Mouse (Mus musculus) adrenal gland (tissue): ENCODE data around the gene Speer4d.
"Not testable (repeated sequence)": the region's sequence is repeated elsewhere in the genome, so short reads cannot be mapped to it uniquely, and the experiment has no call there.

Experiments used
- intact Hi-C: fragments of 180-260 bp; cut with DNase I; formaldehyde crosslinking; loops from one replicate; pipeline ENCODE4 v1.15.1; 2025
- long read RNA-seq, 2 experiments: library from polyadenylated mRNA; unstranded; transcript quantifications; one replicate each; pipeline ENCODE4 v2.0.0; 2020; ENCODE audit warnings: borderline replicate concordance in 1 of 2; ENCODE audit not compliant: insufficient replicate concordance in 1 of 2

Gene Speer4d
- long read RNA-seq, experiment 1: 0 reads
- long read RNA-seq, experiment 2: 0 reads

DNA sequence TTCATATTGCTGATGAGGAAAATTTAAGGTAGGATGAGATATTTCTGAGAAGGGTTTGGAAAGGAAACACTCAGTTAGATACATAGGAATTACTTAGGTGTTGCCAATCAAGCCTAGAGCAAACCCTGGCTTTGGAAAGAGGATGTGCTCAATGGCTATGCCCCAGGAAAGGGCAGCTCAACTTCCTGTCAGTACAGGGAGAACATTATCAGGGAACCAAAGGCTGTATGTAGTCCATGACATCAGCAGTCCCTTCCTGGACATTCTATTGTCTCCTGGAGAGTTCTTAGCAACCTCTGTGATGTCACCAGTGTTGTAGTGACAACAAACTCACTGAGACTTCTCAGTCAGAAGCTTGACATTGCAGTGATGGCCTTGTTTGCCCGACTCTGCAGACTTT lies at the start of gene Speer4d:
Gene Speer4d (plus strand): TSS at position 301 of the 400 bp plus-strand sequence.
- intact Hi-C loops: not testable (repeated sequence)

- intact Hi-C loops: not testable (repeated sequence)
These were observed 45.1 kb upstream of the Speer4d start for GRCm38 (mm10) chr5:15573735-15574134.

DNA sequence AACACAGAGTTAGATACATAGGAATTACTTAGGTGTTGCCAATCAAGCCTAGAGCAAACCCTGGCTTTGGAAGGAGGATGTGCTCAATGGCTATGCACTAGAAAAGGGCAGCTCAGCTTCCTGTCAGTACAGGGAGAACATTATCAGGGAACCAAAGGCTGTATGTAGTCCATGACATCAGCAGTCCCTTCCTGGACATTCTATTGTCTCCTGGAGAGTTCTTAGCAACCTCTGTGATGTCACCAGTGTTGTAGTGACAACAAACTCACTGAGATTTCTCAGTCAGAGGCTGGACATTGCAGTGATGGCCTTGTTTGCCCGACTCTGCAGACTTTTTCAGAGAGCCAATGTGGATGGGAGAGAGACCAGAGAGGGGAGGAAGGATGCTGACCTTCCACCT lies 41.8 kb upstream of the Speer4d start, which contains the start of gene Gm21083:
Gene Gm21083 (plus strand): TSS at position 301 of the 400 bp plus-strand sequence.
- intact Hi-C loops: not testable (repeated sequence)

GRCm38 (mm10) chr5:15586351-15586750 lies 32.5 kb upstream of the Speer4d start:
- intact Hi-C loops: loop anchor here (10.0 kb wide), 1 partner anchor 62 kb away; the partner anchor contains the start of gene Gm21190

- intact Hi-C loops: loop anchor here (10.0 kb wide), 1 partner anchor 63 kb away; the partner anchor contains the start of gene Gm21190
These were observed 30.6 kb upstream of the Speer4d start for GRCm38 (mm10) chr5:15588291-15588690.

- intact Hi-C loops: not testable (repeated sequence)
These were observed 28.2 kb upstream of the Speer4d start for GRCm38 (mm10) chr5:15590635-15591034.

GRCm38 (mm10) chr5:15591577-15591976 lies 27.3 kb upstream of the Speer4d start:
- intact Hi-C loops: not testable (repeated sequence)

DNA sequence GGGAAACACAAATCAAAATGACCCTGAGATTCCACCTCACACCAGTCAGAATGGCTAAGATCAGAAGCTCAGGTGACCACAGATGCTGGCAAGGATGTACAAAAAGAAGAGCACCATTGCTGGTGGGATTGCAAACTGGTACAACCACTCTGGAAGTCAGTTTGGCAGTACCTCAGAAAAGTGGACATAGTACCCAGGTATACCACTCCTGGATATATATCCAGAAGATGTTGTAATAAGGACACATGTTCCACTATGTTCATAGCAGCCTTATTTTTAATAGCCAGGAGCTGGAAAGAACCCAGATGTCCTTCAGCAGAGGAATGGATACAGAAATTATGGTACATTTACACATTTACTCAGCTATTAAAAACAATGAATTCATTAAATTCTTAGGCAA lies 20.0 kb upstream of the Speer4d start:
- intact Hi-C loops: not testable (repeated sequence)

- intact Hi-C loops: not testable (repeated sequence)
These were observed 18.5 kb upstream of the Speer4d start for GRCm38 (mm10) chr5:15600342-15600741.

DNA sequence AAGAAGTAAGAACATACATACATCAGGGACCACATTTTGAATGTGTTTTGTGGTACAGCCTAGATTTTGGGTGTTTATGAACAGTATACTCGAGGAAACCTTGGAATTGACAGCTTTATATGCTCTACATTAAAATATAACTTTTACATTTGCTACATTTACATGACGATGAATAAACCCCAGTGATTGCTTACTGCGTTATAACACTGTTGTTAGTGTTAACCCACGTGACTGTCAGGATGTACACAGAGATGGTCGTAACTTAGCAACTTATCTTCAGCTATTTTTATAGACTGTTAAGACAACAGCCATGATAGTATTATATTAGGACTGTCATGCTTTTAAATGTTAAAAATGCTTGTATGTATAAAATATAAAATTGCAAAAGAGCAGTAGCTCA lies 17.4 kb upstream of the Speer4d start:
- intact Hi-C loops: not testable (repeated sequence)

DNA sequence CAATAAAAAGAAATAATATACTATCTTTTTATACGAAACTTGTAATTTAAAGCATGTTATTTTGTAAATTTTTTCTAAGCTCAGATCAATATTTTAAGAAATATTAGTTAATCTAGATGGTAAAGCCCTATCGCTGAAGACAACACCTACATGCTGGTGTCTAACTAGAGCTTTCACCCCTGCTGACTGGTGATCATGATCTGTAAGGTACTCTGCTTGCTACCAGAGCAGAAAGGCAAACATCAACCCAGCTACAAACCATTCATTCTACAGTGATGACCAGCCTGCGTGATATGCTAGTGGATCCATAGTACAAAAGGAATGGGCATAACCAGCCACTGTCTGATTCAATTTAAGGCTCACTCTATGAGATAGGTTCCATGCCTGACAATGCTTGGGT lies 16.9 kb upstream of the Speer4d start:
- intact Hi-C loops: not testable (repeated sequence)

DNA sequence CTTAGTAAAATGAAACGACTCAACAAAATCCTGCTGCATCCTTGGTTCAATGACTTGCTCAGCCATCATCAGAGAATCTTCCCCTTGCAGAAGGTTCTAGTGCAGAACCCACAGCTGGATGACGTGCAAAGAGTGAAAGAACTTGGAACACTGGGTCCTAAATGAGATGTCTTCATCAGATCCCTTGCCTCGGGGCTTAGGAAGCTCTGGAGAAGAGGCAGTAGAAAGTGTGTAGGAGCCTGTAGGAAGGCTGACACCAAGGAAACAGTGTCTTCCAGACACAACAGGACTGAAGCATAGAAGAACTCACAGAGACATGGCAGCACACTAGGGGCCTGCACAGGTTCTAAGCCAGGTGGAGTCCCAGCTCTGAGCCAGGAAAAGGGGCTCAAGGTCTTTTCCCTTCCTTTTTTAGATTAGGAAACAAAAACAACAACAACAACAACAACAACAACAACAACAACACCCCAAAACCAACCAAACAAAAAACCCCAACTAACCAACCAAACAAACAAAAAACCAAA lies 16.4 kb upstream of the Speer4d start:
- intact Hi-C loops: not testable (repeated sequence)

GRCm38 (mm10) chr5:15603008-15603407 lies 15.9 kb upstream of the Speer4d start:
- intact Hi-C loops: not testable (repeated sequence)

DNA sequence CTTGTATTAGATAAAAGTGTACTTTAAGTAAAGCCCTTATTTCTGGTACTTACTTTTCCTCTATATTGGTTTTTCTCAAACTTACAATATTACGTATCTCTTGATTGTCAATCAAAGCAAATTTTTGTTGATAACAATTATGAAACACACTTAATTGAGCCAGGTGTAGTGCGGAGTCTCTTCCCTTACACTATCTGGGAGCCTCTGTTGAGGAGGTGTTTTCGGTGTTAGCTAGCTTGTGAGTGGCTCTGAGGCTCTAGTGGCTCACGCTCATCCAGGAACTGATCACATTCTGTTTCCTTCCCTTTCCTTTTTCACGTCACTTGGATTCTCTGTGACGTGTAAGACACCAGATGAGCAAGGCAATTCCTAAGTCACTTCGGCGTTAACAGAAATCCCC lies 15.3 kb upstream of the Speer4d start:
- intact Hi-C loops: not testable (repeated sequence)

GRCm38 (mm10) chr5:15606677-15607076 lies 12.2 kb upstream of the Speer4d start:
- intact Hi-C loops: not testable (repeated sequence)

DNA sequence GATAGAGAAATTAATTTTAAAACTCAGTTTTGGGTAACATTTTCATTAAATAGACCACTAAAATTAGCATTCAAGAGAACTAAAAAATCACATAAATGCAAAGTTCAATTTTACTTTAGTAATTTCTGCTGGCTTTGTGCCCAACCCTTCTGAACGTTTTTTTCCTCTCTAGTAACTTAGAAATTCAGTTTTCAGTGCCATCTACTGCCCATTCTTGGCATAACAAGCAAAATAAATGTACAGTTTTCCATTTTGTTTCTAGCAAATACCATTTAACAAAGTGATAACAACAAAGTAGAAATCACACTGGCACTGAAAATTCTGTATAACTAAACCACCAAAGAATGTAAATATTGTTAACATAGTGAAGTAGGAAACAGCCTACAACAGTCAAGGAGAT lies 8.2 kb upstream of the Speer4d start:
- intact Hi-C loops: not testable (repeated sequence)

DNA sequence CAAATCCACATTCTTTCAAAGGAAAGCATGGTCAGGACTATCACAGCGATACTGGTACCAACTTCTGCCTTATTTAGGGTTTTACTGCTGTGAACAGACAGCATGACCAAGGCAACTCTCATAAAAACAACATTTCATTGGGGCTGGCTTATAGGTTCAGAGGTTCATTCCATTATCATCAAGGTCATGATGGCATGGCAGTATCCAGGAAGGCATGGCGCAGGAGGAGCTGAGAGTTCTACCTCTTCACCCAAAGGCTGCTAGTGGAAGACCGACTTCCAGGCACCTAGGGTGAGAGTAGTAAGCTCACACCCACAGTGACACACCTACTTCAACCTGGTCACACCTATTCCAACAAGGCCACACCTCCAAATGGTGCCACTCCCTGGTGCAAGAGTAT lies 2.7 kb upstream of the Speer4d start:
- intact Hi-C loops: not testable (repeated sequence)

- intact Hi-C loops: not testable (repeated sequence)
These were observed 9.3 kb downstream of the Speer4d start for GRCm38 (mm10) chr5:15628136-15628535.

DNA sequence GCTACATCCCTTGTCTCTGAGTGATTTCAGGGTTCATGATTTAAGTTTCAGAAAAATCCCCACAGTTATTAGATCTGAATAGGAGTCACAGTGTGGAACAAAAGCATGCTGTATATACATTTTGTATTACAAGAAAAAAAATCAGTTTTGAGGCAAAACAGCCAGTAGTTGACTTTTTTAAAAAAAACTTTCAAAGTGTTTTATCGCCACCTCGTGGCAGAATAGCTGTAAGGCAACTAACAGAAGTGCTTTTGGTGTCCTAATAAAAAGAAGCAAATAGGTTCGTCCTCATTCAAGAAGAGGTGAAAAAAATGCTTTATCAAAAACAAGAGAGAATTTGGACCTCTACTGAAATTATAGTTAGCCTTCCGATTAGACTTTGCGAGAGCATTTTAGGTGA lies 11.2 kb downstream of the Speer4d start:
- intact Hi-C loops: not testable (repeated sequence)

- intact Hi-C loops: not testable (repeated sequence)
These were observed 18.8 kb downstream of the Speer4d start for GRCm38 (mm10) chr5:15637637-15638036.

GRCm38 (mm10) chr5:15645707-15646106 lies 26.8 kb downstream of the Speer4d start:
- intact Hi-C loops: not testable (repeated sequence)

GRCm38 (mm10) chr5:15652334-15652733 lies 33.5 kb downstream of the Speer4d start:
- intact Hi-C loops: not testable (repeated sequence)

DNA sequence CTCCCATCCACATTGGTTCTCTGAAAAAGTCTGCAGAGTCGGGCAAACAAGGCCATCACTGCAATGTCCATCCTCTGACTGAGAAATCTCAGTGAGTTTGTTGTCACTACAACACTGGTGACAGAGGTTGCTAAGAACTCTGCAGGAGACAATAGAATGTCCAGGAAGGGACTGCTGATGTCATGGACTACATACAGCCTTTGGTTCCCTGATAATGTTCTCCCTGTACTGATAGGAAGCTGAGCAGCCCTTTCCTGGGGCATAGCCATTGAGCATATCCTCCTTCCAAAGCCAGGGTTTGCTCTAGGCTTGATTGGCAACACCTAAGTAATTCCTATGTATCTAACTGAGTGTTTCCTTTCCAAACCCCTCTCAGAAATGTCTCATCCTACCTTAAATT lies 38.1 kb downstream of the Speer4d start, which contains the start of gene 4930572O03Rik:
Gene 4930572O03Rik (minus strand): TSS at position 101 of the 400 bp plus-strand sequence.
- intact Hi-C loops: not testable (repeated sequence)
